Mouse (Mus musculus): ENCODE data around the gene Tsn. TPM values are rescaled to one million over a fixed set of nuclear protein-coding genes. Genes with fewer than 3 reads are reported as not detected.

Gene Tsn
- 10 to 100 TPM; 62.5 to 74.0 (median 67.0) TPM for total RNA-seq (2022)

DNA sequence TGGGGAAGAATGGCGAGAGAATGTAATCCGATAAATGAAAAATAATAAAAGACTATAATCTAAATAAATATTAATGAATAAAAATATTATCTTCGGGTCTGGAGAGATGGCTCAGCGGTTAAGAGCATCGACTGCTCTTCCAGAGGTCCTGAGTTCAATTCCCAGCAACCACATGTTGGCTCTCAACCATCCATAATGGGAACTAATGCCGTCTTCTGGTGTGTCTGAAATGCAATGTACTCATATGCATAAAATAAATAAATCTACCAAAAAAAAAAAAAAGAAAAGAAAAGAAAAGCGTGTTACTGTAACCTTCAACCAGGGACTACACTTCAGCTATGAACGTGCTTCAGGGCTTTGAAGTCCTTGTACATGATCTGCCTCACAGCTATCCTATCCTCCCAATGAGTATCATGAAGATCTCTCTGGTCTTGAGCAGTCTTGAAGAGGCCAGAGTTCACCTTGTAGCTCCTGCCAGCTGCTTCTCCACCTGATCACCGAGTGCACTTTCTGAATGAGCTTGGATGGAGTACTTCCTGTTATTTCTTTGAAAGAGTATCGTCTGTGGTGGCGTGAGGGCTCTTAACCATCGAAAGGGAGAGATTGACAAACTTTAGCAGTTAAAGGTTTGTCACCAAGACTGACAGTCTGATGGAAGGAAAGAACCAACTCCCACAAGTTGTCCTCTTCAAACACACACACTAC, at the start of gene Tsn:
TSS of gene Tsn (minus strand) at position 118 of the 705 bp plus-strand sequence.
- no peak for DNase-seq (ENCODE audit: low spot score)

DNA sequence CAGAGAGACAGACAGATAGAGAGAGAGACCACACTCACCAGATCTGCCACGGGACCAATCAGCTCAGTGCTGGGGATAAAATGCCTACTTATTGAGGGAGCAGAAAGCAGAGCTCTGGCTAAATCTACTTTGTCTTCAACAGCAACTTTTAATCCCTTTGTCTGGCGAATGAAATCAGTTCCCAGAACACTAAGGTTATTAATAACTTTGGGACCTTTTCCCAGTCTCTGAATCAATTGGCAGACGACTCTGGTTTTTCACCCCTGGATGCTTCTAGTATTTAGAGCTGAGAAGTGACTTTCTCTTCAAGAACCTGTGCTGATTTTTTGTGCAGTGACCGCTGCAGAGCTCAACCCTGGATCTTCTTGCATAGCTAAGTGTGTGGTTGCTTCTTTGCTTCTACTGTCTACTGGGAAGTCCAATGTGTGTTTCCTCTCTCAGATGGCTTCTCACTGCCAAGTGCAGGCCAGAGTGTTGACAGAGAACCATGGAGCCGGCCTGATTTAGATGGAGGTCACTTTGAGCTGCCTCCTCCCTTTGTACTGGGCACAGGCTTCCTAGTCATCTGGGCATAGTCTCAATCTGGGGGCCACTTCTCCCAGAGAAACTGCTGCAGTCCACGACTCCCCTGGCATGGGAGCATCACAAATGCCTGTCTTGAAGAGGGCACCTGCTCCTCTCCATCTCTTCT, 47.7 kb upstream of the Tsn start:
- peak; percentile 72 for DNase-seq (ENCODE audit: low spot score)

DNA sequence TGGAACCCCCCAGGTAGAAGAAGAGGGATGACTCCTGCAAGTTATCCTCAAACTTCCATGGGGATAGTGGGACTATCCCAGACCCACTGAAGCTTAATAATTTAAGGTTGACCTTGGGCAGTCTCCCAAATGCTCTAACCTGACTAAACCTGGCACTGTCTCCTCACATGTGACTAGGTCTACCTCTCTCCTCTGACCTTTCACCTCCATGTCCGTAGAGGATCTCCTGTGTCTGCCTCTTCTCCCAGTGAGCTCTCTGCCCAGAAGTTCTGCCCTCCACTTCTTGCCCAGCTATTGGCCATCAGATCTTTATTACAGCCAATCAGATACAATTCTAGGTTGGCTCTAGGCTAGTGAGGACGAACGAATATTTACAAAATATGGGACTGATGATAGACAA, 38.4 kb upstream of the Tsn start:
- no peak for DNase-seq (ENCODE audit: low spot score)

DNA sequence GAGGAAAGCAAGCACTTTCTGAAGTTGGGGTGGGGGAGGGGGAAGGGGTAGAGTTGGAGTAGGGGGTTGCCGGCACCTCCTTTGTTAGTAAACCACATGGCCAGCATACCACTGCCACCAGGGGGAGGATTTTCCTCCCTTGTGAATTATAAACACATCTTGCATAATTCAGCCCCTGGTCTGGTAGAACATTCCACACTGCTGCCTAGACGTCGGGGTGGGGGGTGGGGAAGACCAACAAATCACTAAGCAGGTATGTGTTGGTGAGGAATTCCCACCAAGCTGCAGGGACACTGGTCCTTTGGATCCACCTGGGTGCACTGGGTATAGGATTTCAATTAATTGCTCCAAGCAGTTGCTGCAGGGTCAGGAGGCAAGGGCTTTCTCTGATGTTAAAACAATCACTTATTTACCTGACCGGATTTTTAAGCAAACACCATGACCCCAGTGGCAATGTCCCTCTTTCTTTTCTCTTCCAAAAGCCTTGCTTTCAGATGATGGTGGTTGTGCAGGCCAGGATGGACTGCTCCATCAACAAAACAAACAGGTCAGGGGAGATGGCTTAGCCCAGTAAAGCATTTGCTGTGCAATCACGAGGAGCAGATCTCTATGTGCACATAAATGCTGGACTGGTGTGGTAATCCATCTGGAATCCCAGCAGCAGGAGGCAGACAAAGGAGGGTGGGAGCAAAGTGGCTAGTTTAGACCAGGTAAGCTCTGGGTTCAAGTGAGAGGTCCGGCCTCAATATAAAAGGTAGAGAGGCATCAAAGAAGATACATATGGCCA, 32.3 kb upstream of the Tsn start:
- DNase-seq (ENCODE audit: low spot score): no peak

DNA sequence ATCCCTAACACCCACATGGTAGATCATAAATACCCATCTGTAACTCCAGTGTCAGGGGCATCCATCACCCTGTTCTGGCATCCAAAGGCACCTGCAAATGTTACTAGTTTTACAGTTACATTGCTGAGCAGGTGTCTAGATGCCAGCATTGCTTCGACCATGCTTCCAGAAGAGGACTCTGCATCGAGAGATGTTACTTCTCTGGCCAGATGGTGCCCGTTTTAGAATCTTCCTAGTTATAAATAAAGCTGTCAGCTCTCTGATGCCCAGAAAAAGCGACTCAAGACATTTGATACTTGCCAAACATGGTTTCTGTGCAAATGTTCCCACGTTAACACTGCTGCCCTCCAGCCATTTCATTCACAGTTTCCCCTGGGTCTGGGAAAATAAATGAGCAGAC, 26.4 kb upstream of the Tsn start:
- DNase-seq (ENCODE audit: low spot score): no peak

DNA sequence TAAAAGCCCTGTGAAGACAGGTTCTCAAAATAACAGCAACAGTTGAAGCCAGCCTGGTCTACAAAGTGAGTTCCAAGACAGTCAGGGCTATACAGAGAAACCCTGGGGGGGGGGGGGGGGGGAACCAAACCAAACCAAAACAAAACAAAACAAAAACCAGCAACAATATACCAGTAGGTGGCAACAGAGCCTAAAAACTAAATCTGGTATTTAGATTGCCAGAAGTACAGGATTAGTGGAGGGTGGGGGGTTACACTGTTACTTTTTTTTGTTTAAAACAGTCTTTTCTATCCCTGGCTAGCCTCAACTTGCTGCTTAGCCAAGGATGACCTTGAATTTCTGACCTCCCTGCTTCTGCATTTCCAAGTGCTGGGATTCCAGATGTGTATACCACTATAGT, 24.3 kb upstream of the Tsn start:
- DNase-seq (ENCODE audit: low spot score): no peak

DNA sequence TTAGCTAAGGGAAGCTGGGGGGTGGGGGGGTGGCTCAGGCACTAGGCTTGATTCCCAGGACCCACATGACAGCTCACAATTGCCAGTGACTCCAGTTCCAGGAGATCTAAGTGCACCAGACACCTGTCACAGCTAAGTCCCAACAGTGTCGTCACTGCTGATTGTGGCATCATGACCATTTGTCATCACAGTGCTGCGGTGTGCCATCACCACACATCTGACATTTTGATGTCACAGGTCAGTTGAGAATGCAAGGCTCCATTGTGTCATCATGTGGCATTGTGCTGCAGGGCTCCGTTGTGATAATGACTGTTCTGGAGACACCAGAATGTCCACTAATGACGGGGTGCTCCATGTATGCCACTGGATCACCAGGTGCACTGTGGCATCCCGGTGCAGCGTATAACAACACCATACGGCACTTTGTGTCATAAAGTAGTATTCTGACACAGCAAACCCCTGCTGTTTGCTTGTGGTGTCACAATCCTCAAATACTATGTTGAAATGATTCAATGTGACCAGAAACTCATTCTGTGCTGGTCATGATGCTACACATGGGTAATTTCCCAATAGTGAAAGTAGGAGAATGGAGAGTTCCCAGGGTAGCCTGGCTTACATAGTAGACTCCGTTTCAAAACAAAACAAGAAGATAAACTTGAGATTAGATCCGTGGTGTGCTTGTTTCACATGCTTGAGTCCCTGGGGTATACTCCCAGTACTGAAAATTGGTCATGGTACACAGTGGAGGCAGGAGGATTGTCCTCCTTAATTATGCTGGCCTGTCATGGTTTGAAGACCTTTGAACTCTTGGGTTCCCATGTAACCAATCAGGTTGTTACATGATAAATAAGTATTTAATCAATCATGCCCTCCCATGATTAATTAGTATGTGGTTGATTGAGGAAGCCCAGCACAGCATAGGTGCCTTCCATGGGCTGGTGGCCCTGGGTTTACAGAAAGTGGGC, 23.5 kb upstream of the Tsn start:
- DNase-seq (ENCODE audit: low spot score): no peak

DNA sequence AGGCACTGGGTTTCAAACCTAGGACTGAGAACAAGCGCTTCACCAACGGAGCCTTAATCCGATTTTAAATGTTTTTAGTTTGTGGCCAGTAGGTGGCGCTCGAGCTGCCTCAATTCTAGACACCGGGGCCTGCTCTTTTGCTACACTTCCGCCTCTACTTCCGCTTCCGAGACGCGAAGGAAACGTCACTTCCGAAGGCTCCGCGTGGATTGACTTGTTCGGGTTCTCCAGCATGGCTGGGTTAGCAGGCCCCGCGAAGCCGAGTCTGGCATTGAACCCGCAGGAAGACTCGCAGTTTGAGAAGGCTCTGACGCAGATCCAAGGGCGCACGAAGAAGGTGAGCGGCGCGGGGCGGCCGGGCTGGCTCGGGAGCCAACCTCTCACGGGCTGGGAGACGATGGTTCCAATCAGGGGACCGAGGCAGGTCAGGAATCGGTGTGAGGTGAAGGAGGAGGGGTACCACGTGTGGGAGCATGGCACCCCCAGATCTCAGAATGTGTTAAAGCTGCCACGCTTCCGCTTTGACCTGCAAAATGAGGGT, 10.2 kb upstream of the Tsn start, which contains the start of gene Nifk:
TSS of gene Nifk (plus strand) at position 179 of the 541 bp plus-strand sequence.
- peak; percentile 94 for DNase-seq (ENCODE audit: low spot score)

DNA sequence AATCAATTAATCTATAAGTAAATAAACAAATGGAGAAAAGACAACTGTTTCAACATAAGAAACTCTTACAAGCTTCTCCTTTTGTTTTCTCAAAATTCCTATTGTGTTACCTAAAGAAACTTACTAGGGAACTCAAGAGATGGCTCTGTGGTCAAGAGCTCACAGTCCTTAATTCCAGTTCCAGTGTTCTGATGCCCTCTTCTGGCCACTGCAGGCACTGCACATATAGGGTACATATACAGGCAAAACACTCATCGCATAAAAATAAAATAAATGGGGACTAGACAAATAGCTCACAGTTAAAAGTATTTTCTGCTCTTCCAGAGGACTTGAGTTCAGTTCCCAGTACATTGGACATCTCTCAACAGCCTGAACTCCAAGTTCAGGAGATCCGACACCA, 9.2 kb upstream of the Tsn start:
- DNase-seq (ENCODE audit: low spot score): no peak

DNA sequence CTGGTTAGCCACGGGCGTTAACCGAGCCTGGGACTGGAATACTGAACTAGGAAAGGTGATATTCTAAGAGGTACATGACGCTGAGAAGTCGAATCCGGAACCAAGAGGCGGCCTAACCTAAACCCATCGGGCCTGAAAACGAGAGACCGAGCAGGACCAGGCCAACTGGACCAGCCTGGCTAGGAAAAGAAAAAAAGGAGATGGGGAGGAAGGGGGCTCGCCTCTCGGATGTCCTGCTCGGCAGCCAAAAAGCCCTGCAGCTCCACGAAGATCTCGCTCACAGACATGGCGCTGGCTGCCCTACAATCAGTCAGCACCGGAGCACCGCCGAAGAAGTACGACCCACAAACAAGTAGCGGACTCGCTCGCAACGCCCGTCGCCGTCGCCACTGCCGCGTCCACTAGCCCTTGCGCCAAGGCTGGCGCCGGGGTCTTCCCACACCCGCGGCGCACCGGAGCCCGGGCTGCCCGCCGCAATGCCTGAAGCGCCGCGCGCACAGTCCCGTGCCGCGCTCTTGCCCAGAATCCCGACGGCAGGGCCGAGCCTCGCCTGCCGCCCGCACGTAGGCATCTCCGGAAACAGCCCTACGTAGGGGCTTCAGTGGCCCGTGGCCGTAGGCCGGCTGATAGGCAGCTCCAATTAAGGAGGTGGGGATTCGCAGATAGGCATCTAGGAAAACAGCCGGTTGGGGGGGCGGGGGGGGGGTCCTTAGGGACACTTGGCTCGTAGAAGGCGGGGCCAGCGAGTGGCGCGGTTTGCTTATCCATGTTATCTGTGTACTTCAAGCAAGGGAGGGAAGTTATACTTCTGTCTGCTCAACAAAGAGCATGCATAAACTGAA, 538 bp downstream of the Tsn start:
- peak; percentile 78 for DNase-seq (ENCODE audit: low spot score)

DNA sequence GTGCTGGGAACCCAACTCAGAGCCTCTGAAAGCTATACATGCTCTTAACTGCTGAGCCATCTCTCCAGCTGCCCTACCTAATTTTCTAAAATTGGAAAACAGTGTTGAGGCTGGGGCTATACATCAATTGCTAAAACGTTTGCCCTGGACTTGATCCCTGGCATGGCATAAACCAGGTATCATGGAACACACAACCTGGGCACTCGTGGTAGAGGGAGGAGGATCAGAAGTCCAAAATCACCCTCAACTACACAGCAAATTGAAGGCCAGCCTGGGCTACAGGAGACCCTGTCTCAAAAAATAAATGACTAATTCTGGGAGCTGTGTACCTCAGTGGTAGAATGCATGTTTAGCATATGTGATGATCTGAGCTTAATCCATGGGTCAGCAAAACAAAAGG, 13.8 kb downstream of the Tsn start:
- no peak for DNase-seq (ENCODE audit: low spot score)

DNA sequence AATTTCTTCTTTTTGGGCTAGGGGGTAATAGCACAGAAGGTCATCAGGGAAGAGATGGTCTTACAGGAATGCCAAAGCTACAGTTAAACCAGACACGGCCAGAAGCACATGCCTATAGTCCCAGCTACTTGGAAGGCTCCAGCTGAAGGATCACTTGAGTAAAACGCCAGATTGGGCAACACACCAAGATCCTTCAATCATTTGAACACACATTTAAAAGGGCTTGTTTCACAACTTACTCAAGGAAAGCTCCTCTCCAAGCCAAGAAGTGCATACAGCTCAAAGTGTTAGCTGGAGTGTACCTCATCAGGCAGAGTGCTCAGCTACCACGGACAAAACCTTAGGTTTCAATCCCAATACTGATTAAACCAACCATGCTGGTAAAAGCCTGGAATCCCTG, 14.9 kb downstream of the Tsn start:
- no peak for DNase-seq (ENCODE audit: low spot score)

DNA sequence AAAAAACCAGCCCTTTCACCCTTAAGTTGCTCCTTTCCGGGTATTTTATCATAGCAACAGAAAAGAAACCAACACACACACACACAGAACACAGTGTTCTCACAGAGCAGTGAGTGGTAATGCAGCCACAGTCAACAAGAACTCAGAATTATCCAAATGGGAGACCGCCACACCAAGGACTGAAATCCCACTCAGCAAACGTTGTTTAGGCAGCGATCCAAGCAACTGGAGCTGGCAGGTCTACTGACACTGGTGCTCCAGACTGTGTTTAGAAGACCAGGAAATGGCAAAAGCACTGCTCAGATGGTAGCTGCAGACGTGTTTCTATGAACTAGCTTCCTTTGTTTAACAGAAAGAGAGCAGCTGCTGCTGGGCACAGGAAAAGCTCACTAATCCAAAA, 16.7 kb downstream of the Tsn start:
- DNase-seq (ENCODE audit: low spot score): no peak

DNA sequence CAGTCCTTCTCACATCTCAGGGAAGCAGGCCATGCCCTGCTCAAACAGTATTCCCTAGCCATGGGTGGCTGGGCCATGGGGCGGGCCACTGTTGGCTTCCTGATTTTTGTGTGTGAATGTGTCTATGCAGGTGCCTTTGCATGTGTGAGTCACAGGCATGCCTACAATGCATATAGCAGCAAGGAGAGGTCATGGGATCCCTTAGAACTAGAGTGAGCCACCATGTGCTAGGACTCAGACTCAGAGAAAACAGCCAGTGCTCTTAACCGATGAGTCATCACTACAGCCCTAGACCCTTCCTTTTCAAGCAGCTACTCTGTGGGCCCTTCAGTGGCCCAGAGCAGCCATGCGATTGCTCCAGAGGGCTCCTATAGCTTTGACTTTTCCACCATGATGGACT, 17.3 kb downstream of the Tsn start:
- no peak for DNase-seq (ENCODE audit: low spot score)

DNA sequence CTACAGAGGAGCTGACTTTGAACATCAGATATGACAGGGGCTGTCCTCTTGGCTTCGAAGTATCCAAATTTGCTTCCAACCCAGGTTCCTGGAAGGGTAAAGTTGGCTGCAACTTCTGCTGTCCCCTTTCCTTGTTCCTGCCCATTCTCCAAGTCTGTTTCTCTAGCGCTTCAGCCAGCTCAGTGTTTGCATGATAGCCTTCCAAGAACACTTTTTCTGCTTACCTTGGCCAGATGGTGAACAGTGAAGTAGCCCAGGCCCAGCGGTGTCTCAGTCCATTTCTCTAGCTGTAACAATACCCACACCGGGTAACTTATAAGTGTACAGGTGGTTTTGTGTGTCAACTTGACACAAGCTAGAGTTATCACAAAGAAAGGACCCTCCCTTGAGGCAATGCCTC, 19.2 kb downstream of the Tsn start:
- DNase-seq (ENCODE audit: low spot score): no peak

DNA sequence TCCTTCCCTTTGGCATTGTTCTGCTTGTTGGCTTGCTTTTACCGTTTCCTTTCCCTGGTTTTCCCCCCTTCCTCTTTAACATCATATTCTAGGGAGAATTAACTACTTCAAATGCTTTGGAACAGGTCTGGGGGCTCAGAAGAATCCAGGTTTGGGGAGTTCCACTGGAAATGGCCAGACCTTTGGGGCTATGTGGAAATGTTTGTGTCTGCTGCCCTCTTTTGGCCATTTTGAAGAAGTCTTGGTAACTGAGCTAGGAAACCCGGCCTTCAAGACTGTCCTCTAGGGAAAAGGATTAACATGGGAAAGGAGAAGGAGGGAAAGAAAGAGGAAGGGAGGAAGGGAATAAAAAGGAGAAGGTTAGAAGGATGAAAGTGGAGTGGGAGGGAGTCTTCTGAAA, 36.4 kb downstream of the Tsn start:
- no peak for DNase-seq (ENCODE audit: low spot score)

DNA sequence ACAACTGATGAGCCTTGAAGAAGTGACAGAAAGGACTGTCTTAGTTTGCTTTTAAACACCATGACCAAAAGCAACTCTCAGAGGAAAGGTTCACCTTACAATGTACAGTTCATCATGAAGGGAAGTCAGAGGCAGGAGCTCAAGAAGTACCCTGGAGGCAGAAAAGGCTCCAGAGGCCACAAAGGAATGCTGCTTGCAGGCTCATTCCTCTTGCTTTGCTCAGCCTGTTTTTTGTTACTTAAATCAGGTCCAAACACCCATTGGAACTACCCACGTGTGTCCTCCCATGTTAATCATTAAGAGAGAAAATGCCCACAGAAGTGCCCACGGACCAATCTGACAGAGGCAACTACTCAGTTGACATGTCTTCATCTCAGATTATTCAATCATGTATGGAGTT, 59.6 kb downstream of the Tsn start:
- DNase-seq (ENCODE audit: low spot score): no peak

Data from heart, adult 8-10 months (tissue).